Mouse (Mus musculus) gastrocnemius, postnatal 25 days (tissue): Measurements from ENCODE around the gene Gm5678. TPM values are rescaled to one million over a fixed set of nuclear protein-coding genes. Genes with fewer than 3 reads are reported as not detected.
A peak's percentile ranks its signal among the peaks of the same experiment; 100 is the strongest.
"Not testable (repeated sequence)": the region's sequence is repeated elsewhere in the genome, so short reads cannot be mapped to it uniquely, and the experiment has no call there.

ENCODE experiments used
- DNase-seq: peaks from one replicate; pipeline ENCODE4 v3.0.0; 2022
- total RNA-seq, 2 experiments: library from RNA; stranded (reverse); gene quantifications; 1 replicate in 1 of 2; 2 replicates in 1 of 2; pipeline ENCODE4 v1.2.3; 2021

Gene Gm5678
- total RNA-seq, 2 experiments from 2014 or later = 0.59 to 1.7 TPM

- peak; percentile 82 for DNase-seq
Measured at GRCm38 (mm10) chr16:93607669-93608101, 20.2 kb upstream of the Gm5678 start.

GRCm38 (mm10) chr16:93608731-93609130, 19.2 kb upstream of the Gm5678 start:
- no peak for DNase-seq

- no peak for DNase-seq
Measured at GRCm38 (mm10) chr16:93609796-93610195, 18.1 kb upstream of the Gm5678 start.

DNA sequence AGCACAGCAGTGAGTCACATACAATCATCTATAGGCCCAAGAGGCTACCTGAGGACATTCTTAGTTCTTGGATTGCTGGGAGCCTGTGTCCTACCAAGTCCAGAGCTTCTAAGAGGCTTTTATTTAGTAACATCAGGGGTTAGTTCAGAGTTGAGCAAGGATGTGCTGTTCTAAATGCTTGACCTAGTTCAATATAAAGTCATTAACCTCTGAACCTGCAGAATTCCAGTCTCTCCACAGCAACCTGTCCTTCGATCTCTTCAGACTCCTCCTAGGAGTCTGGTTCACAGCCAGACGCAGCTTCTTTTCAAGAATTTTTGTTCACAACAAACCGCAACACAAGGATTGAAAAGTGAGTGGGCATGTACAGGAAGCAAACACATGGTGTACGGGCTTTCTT, 16.9 kb upstream of the Gm5678 start:
- DNase-seq = no peak

- no peak for DNase-seq
Measured at GRCm38 (mm10) chr16:93615118-93615870, 12.6 kb upstream of the Gm5678 start.

- not testable (repeated sequence) for DNase-seq
Measured at GRCm38 (mm10) chr16:93623759-93624158, 4.1 kb upstream of the Gm5678 start.

DNA sequence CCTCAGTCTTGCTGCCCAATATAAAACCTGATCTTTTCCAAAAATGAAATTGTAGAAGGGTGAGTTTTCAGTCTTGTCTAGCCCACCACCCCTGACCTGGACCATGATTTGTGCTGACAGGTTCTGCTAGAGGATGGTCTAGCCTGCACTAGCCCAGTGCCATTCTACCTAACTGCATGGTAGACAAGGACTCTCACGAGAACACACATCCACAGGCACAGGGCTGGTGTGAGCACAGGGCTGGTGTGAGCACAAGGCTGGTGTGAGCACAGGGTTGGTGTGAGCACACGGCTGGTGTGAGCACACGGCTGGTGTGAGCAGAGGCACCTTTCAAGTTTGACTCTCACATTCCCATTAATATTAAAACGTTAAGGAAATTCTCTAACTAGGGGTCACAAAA, 3.2 kb upstream of the Gm5678 start:
- DNase-seq = no peak

DNA sequence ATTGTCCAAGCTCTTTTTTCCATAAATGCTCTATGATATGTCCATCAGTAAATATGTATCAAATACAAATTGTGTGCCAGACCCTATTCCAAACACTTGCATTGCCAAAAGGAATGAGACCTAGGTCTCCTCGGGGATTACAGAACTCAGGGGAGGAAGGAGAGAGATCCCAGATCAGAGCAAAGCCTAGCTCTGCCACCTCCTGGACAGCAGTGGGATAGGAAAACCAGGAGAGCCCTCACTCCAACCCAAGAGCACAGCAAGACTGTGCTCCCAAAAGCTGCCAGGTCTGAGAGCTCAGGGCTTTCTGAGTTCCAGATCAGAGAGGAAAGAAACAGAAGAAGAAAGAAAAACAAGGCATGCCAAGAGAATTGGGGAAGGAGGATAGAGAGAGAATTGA, 1.2 kb upstream of the Gm5678 start:
- DNase-seq = no peak

DNA sequence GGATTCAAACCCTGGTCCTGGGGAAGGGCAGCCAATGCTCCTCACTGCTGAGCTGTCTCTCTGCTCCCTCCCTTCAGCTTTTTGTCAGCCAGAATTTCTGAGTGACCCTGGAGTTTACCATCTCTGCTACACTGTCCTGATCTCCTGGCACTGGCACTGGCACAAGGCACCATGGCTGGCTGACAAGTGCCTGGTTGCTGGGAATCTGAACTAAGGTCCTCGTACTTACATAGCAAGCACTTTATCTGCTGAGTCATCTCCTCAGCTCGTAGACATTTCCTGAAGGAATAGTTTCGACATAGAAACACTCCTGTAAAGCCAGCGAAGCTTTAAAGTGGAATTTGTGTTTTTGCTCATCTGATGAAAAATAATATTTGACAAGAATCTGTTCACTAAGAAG, 16.1 kb downstream of the Gm5678 start:
- peak; percentile 7 for DNase-seq

- DNase-seq = no peak
Measured at GRCm38 (mm10) chr16:93648441-93649183, 20.7 kb downstream of the Gm5678 start.

DNA sequence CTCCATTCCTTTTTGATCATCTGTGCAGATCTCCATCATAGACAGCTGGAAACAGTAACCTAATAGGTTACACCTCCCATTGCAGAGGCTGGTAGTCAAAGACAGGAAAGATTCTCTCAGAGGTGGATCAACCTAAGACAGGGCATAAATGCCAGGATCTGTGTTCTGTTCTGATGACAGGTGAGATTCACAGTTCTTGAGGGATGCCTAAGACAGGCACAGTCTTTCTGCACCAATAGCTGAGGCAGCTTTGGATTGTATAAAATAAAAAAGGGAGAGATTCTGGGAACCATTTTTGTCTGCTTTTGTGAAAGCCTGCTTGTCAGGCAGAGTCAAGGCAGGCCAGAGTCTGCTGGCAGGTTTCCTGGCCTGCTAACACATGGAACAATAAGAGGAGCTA, 40.1 kb downstream of the Gm5678 start:
- DNase-seq = no peak

GRCm38 (mm10) chr16:93669521-93669920, 41.6 kb downstream of the Gm5678 start:
- no peak for DNase-seq

GRCm38 (mm10) chr16:93670466-93670865, 42.6 kb downstream of the Gm5678 start:
- DNase-seq = not testable (repeated sequence)

DNA sequence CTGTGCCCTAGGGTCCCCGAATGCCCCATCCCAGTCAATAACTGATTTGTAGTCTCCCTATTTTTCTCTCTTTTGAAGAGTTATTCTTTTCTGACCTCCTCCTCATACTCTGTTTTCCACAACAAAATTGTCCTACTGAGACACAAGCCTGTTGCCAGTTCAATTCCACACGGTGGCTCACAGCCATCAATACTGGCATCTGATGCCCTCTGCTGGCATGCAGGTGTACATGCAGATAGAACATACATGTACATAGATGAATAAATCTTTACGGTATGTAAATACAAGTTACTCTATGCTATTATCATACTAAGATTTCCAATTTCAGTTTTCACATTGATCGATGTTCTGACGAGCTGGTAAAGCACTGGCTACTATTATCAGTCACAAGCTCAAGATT, 43.2 kb downstream of the Gm5678 start:
- no peak for DNase-seq

- no peak for DNase-seq
Measured at GRCm38 (mm10) chr16:93676376-93676775, 48.5 kb downstream of the Gm5678 start.

DNA sequence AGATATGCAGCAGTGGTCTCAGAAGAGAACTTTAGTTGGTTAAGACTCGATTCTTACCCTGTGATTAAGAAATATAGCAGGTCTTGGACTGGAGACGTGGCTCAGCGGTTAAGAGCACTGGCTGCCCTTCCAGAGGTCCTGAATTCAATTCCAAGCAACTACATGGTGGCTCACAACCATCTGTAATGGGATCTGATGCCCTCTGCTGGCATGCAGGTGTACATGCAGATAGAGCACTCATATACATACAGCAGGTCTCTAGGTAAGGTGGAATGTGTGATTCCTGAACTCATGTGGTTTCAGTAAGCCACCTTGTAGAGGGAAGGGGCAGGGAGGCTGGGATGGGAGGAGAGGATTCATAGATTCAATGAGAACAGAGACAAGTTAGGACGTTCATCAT, 50.3 kb downstream of the Gm5678 start:
- DNase-seq = no peak

DNA sequence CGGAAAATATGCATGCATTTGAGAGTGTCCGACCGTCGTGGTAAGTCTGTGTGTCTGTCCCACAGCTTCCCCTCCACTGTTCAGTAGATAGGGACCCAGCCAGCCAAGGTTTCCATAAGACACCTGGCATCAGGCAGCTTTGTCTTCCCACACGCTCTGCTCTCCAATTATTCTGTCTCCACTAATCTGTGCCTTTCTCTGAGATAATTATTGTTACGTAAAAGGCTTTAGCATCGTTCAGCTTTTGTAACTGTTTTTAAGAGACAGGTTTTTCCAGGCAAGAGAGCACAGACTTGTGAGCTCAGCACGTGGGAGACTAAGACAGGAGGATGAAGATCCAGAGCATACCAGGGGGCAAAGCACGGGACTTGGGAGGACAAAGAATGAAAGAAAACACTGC, 51.3 kb downstream of the Gm5678 start:
- DNase-seq = no peak

Other genes with a start within 250 kb of the Gm5678 start
- under 1 TPM; 0.36 to 0.80 TPM for gene Setd4, start 24.0 kb upstream of the Gm5678 start, total RNA-seq
- gene Cbr1, start 22.2 kb upstream of the Gm5678 start, total RNA-seq = 10 to 100 TPM; 19.2 to 21.6 TPM
- 1 to 10 TPM; 1.8 to 2.4 TPM for gene Cbr3, start 55.1 kb downstream of the Gm5678 start, total RNA-seq
- gene Dop1b, start 83.8 kb downstream of the Gm5678 start, total RNA-seq = 10 to 100 TPM; 20.6 to 26.9 TPM
- 10 to 100 TPM; 11.4 to 13.9 TPM for gene Morc3, start 204.0 kb downstream of the Gm5678 start, total RNA-seq